Mouse (Mus musculus): ENCODE measurements around the gene Col5a1. TPM values are rescaled to one million over a fixed set of nuclear protein-coding genes. Genes with fewer than 3 reads are reported as not detected.

Gene Col5a1
- total RNA-seq, 1 experiment from 2014 or later = not detected

GRCm38 (mm10) chr2:27912546-27913275, 26.5 kb downstream of the Col5a1 start:
- ATAC-seq (ENCODE audit: extremely low read depth, insufficient number of reproducible peaks, low FRiP score, poor library complexity, severe bottlenecking) = no peak

- no peak for ATAC-seq (ENCODE audit: extremely low read depth, insufficient number of reproducible peaks, low FRiP score, poor library complexity, severe bottlenecking)
Observed at GRCm38 (mm10) chr2:27915726-27916125, 29.5 kb downstream of the Col5a1 start.

- no peak for ATAC-seq (ENCODE audit: extremely low read depth, insufficient number of reproducible peaks, low FRiP score, poor library complexity, severe bottlenecking)
Observed at GRCm38 (mm10) chr2:27916316-27916715, 30.1 kb downstream of the Col5a1 start.

- ATAC-seq (ENCODE audit: extremely low read depth, insufficient number of reproducible peaks, low FRiP score, poor library complexity, severe bottlenecking) = no peak
Observed at GRCm38 (mm10) chr2:27917177-27917576, 31.0 kb downstream of the Col5a1 start.

GRCm38 (mm10) chr2:27918106-27918505, 31.9 kb downstream of the Col5a1 start:
- ATAC-seq (ENCODE audit: extremely low read depth, insufficient number of reproducible peaks, low FRiP score, poor library complexity, severe bottlenecking) = no peak

DNA sequence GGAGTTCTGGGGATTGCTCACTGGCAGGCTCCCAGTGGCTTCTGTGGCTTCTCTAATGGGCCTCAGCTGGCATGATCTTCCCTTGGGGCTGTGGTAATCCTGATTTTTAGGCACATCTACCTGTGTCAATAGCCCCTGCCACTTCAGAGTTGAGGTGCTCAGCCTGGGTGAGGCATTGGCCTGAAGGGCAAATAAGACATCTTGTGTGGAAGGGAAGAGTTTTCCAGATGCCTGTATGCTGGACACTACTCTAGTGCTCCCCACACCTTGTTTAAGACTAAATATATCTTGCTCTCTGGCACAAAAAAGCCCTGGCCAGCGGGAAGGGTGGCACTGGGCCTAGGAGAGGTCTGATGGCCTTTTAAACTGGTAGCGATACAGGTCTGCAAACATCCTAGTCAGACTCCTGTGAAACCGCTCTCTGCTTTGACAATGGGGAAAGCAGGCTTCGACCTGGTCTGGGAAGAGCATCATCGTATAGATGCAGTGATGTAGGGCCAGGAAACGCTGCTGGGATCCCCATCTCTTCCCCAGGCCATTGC, 33.2 kb downstream of the Col5a1 start:
- ATAC-seq (ENCODE audit: extremely low read depth, insufficient number of reproducible peaks, low FRiP score, poor library complexity, severe bottlenecking) = no peak

- ATAC-seq (ENCODE audit: extremely low read depth, insufficient number of reproducible peaks, low FRiP score, poor library complexity, severe bottlenecking) = no peak
Observed at GRCm38 (mm10) chr2:27922053-27922452, 35.8 kb downstream of the Col5a1 start.

DNA sequence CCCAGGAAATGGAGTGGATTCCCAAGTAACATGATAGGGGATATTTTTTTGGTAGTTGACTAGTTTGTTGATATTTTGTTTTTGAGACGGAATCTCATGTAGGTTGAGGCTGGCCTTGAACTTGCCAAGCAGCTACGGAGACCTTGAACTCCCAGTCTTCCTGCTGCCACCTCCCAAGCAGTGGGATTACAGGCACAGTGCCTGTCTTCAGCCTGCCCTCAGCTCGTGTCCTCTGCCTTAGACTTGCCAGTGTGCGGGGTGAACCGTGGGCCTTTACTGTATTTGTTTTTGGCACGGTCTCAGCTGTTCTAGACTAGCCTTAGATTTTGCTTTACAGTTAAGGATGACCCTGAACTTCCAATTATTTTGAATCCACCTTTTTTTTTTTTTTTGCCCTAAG, 37.5 kb downstream of the Col5a1 start:
- no peak for ATAC-seq (ENCODE audit: extremely low read depth, insufficient number of reproducible peaks, low FRiP score, poor library complexity, severe bottlenecking)

GRCm38 (mm10) chr2:27924463-27924862, 38.2 kb downstream of the Col5a1 start:
- no peak for ATAC-seq (ENCODE audit: extremely low read depth, insufficient number of reproducible peaks, low FRiP score, poor library complexity, severe bottlenecking)

DNA sequence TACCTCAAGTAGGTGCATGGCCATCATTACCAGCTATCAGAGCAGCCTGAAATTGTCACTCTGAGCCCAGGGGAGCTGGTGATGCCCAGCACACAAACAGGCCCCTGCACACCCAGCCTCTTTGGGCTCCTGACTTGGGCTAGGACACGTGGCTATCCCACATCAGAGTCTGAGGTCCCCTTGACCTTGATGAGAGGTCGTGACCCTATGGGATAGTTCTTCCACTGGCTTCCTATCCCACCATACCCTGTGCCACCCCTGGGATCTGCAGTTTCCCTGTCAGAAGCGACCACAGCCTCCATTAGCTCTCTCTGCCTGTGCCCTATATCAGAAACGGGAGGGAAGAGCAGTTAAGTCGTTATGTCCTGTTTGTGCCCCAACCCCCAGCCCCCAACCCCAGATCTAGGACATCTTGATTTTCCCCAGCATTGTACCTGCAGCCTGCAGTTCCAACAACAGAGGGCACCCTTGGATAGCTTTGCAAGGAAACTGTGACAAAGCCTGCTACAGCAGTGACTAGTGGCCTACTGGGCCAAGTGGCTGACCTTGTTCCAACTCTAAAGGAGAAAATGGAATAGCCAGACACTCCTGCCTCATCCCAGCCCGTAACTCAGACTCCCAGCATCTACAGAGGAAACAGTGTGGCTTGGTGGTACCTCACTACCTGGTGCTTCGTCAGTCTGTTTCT, 40.4 kb downstream of the Col5a1 start:
- ATAC-seq (ENCODE audit: extremely low read depth, insufficient number of reproducible peaks, low FRiP score, poor library complexity, severe bottlenecking) = no peak

DNA sequence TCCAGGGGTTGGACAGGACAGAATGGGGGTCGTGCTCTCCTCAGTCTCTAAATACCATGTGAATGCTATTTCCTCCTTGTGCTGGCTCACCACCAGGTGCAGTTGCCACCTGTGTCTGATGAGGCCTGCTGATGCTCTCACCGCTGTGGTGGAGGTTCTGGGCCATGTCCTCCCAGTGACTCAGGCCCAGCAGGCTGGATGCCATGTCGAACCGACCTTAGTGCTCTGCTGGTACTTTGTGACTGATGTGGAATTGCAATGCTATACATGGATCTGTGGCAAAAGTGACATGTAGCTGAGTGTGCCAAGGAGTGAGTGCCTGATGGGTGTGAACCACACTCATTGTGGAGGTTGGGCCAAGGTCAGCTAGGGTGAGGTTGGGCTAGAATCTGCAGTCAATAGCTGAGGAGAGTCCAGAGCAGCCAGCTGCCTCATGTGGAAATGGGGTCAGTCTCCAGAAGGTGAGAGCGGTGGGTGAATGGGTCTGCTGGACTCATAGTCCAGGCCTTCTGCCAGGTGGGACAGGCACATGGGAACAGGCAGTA, 44.3 kb downstream of the Col5a1 start:
- ATAC-seq (ENCODE audit: extremely low read depth, insufficient number of reproducible peaks, low FRiP score, poor library complexity, severe bottlenecking) = no peak

DNA sequence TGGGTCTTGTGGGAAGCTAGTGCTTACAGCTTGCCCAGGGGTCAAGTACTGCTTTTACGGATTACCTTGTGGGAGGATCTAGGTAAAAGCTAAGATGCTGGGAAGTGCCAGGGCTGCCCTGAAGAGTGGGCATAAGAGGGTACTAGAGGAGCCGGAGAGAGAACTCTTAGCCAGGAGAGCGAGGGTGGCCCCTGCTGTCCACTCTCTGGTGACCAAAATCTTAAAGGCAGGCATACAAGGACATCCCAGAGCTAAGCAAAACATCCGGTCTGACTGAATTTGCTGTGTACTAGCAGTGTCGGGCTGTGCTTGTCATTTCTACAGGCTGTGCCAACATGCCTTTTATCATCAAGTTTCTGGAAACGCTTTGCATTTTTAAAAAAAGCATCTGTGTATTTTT, 44.9 kb downstream of the Col5a1 start:
- no peak for ATAC-seq (ENCODE audit: extremely low read depth, insufficient number of reproducible peaks, low FRiP score, poor library complexity, severe bottlenecking)

GRCm38 (mm10) chr2:27931971-27932370, 45.7 kb downstream of the Col5a1 start:
- no peak for ATAC-seq (ENCODE audit: extremely low read depth, insufficient number of reproducible peaks, low FRiP score, poor library complexity, severe bottlenecking)

DNA sequence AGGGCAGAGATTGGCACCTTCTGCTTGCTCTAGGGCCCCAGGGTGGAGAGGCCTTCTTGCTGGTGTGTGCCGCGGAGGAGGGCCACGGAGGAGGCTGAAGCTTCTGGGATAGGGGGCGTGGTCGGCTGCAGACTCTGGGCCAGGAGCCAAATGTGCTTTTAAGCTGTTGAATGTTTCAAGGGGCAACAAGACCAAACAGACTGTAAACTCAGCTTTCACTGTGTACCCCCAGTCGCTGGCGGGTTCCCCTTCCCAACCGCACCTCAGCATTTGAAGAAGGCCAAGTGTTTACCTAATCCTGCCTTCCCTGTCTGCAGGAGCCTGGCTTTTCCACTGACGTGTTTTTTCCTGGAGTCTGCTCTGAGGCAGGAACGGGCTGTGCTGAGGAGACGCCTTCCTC, 48.0 kb downstream of the Col5a1 start:
- ATAC-seq (ENCODE audit: extremely low read depth, insufficient number of reproducible peaks, low FRiP score, poor library complexity, severe bottlenecking) = no peak

- no peak for ATAC-seq (ENCODE audit: extremely low read depth, insufficient number of reproducible peaks, low FRiP score, poor library complexity, severe bottlenecking)
Observed at GRCm38 (mm10) chr2:27934831-27935230, 48.6 kb downstream of the Col5a1 start.

GRCm38 (mm10) chr2:27935441-27935840, 49.2 kb downstream of the Col5a1 start:
- ATAC-seq (ENCODE audit: extremely low read depth, insufficient number of reproducible peaks, low FRiP score, poor library complexity, severe bottlenecking) = no peak

DNA sequence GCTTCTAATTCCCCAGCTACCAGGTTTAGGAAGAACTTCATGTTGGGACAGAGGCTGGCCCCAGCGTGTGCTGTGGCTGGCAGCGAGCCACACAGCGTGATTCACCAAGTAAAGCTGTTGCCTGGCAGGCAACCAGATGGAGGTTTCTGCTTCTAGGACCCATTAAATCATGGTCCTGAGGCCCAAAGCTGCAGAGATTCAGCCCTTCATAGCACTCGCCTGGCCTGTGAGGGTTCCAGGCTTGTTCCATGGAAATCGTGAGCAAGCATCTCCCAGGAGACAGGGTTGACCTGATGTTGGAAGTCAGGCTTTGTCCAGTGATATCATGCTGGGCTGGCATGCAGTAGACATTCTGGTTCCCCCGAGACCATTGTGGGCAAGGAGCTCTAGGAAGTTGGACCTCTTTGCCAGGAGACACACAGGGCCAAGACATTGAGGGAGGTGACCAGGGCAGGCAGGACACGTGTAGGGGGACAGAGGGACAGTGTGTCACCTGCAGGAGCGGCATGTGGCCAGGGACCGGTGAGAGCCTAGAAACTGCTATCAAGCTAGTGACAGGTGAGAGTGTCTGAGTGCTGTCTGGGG, 50.5 kb downstream of the Col5a1 start:
- no peak for ATAC-seq (ENCODE audit: extremely low read depth, insufficient number of reproducible peaks, low FRiP score, poor library complexity, severe bottlenecking)

DNA sequence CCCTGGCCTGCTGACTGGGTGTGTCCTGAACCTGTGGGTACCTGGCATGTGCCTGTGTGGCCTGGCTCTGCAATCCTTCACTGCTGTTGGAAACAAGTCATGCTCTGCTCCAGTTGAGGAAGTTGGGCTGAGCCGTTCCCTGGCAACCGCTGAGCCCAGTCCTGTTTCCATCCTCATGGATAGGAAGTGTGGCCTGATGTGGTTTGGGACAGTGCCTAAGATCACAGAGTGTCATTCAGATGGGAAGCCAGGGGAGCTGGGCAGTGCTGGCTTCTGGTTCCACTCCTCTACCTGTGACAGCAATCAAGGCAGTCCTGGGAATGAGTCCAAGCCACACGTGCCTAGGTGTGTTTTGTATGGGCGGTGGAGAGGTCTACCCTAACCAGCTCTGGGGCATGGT, 53.2 kb downstream of the Col5a1 start:
- no peak for ATAC-seq (ENCODE audit: extremely low read depth, insufficient number of reproducible peaks, low FRiP score, poor library complexity, severe bottlenecking)

GRCm38 (mm10) chr2:27940144-27940543, 53.9 kb downstream of the Col5a1 start:
- ATAC-seq (ENCODE audit: extremely low read depth, insufficient number of reproducible peaks, low FRiP score, poor library complexity, severe bottlenecking) = no peak

DNA sequence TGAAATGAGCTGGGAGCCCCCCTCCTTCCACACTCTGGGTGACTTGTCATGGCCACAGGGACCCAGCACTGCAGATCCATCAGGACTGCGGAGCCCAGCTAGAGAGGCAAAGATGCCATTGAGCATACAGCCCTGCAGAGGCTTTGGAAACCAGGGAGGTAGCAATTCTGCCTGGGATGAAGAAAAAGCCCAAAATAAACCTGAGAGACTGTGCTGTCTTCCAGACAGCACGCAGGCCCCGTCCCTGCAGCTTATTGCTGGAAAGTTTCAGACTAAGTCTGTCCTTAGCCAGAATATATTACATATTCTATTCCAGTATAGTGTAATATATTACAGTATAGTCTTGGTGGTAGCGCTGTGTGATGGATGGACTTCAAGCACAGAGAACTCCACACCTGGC, 61.0 kb downstream of the Col5a1 start:
- no peak for ATAC-seq (ENCODE audit: extremely low read depth, insufficient number of reproducible peaks, low FRiP score, poor library complexity, severe bottlenecking)
